Mouse (Mus musculus) thymus, postnatal 0 days (tissue): ENCODE measurements around the gene Rtp2. TPM values are rescaled to one million over a fixed set of nuclear protein-coding genes. Genes with fewer than 3 reads are reported as not detected.

Experiments used
- DNase-seq: peaks from one replicate; pipeline ENCODE4 v3.0.0-alpha.2; 2015; ENCODE audit warnings: low spot score
- polyA plus RNA-seq: library from polyadenylated mRNA; unstranded; fragments of >200 nt; fragmentation: Nextera tagmentation; extraction: Ambion mirVana; gene quantifications from 2 replicates; pipeline ENCODE4 v1.2.1, GENCODE M21; 2015

The Rtp2 gene
- not detected in 2 replicates for polyA plus RNA-seq

- DNase-seq: no peak
These were observed at the start of gene Rtp2 for GRCm38 (mm10) chr16:23932294-23932693. Gene Rtp2 (minus strand): TSS chr16:23932394.

DNA sequence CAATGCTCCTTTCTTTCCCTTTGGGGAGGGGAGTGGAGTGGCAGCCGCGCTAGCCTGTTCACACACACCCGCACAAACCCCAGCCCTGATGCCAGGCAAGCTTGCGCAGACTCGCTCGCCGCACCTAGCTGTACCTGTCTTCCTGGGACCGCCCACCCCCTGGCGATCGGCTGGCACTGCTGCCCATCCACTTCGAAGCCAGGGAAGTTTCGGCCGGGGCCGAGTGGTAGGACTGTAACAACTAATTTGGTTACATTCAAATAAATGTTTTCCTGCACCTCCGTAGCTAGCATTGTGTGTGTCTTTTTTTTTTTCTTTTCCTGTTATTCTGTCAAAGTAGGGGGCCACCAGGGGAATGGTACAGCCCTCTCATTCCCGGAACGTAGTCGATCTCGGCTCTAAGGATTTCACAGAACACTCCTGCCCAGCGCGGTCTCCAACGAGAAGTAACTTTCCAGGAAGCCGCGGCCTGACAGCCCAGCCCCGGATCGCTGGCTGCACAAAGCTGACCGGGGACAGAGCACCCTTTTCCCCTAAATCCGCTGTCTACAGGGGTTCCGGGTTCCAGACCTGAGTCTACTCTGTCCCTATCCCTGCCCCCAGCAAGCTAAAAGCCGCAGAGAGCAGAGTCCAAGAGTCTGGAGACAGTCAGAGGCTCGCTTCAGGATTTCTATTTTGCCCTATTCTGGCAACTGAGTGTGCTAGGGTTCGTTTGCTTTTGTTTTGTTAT lies 49.0 kb upstream of the Rtp2 start:
- DNase-seq: no peak

GRCm38 (mm10) chr16:23980201-23980870 lies 48.1 kb upstream of the Rtp2 start:
- no peak for DNase-seq

- no peak for DNase-seq
These were observed 47.3 kb upstream of the Rtp2 start for GRCm38 (mm10) chr16:23979446-23979845.

- no peak for DNase-seq
These were observed 46.3 kb upstream of the Rtp2 start for GRCm38 (mm10) chr16:23978495-23978894.

DNA sequence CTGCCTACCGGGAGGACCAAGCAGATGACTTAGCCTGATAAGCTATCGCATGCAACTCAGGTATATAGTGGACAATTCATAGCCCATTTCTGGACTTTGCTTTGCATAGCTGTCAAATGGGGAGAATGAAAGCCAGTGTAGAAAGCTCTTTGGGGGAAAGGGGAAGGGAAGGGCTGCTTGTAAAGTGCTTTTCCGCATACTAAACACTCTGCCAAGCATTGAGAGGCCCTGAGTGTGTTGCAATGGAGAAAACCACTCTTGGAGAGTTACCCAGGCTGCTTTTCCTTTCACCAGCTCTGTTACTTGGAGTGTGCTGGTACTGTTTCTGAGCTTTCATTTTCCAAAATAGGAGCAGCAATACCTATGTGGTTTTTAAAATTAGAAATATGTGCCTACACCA lies 45.5 kb upstream of the Rtp2 start:
- no peak for DNase-seq

DNA sequence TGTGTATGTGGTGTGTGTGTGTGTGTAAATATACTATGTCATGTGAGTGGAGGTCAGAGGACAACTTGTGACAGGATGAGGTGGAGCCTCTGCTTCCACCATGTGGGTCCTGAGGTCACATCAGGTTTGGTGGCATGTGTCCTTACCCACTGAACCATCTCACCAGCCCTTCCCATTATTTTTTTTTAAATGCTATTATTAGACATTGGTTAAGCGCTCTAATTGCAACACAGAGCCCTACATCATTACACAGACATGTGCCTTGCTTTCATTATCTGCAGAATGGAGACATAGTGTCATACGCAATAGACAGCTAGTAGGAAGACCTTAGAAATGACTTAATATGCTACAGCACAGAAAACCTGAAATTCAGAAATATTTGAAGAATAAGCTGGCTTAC lies 44.0 kb upstream of the Rtp2 start:
- no peak for DNase-seq

- DNase-seq: no peak
These were observed 41.6 kb upstream of the Rtp2 start for GRCm38 (mm10) chr16:23973635-23974367.

- no peak for DNase-seq
These were observed 40.7 kb upstream of the Rtp2 start for GRCm38 (mm10) chr16:23972901-23973300.

DNA sequence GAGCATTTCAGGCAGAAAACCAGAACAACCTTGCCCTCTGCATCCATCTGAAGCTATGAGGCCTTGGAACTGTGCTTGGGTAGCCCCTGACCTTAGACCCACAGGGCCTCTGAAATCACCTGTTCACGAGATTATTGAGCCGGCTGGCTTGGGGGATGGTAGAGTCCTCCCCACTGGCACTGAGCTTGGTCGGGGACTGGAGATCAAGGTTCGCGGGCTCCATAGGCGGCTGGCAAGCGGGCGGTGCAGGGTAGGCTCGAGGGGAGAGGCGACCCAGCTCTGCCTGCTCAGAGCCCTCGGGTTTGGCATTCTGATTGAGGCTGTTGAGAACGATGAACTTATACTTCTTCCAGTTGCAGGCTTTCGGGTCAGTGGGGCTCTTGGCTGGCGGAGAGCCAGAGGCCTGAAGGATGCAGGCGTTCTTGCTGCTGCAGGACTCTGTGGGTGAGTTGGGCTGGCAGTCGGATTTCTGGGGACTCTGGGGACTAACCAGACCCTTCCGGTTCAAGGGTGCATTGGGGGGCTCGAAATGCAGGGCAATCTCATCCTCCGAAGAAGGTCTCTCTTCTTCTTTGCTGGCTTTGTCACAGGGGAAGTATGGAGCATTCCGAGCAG lies 40.0 kb upstream of the Rtp2 start:
- peak; percentile 1 for DNase-seq

- no peak for DNase-seq
These were observed 37.7 kb upstream of the Rtp2 start for GRCm38 (mm10) chr16:23969919-23970318.

- DNase-seq: no peak
These were observed 36.7 kb upstream of the Rtp2 start for GRCm38 (mm10) chr16:23968888-23969287.

GRCm38 (mm10) chr16:23967301-23967700 lies 35.1 kb upstream of the Rtp2 start:
- DNase-seq: peak; percentile 39

DNA sequence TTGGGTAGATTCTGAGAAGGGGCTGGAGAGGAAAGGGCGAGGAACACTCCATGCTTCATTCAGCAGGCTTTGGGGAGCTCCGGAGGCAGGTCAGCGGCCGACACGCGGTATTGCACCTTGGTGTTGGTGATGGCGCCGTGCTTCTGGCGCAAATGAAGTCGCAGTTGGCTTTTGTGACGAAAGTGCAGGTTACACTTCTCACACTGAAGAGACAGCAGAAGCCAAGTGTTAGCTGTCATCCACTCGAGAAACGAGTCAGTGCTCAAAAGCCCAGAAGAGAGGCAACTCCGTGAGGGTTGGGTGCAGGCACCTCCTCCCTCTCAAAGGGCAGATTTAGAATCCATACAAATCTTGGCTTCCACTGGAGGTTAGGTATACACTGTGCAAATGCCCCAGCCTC lies 33.9 kb upstream of the Rtp2 start:
- DNase-seq: no peak

DNA sequence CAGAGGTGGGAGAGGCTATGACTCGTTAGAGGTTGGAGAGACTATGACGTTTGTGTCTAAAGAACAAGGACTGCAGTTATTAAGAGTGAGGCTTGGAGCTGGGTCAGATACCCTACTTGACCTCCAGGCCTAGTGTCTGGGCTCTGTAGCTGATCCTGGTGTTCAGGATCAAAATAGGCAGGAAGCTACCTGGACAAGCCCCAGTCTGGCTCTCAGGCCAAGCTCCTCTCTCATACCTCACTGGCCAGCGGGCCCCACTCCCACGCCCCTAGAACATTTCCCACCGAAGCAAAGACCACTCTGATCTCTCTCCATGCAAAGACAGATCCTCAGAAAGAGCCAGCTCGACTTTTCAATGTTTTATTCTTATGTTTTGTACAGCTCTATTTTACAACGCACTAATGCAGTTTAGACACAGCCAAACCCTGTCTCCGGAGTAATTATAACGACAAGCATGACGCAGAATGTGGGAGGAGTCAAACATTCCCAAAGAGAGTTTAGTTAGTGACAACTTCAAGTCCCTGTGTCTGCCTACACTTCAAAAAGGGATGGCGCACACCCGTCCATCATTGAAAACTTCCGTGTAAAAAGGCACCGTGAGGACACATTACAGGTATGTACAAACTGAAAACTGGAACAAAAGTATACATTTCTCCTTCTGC lies 32.6 kb upstream of the Rtp2 start:
- DNase-seq: peak; percentile 2

DNA sequence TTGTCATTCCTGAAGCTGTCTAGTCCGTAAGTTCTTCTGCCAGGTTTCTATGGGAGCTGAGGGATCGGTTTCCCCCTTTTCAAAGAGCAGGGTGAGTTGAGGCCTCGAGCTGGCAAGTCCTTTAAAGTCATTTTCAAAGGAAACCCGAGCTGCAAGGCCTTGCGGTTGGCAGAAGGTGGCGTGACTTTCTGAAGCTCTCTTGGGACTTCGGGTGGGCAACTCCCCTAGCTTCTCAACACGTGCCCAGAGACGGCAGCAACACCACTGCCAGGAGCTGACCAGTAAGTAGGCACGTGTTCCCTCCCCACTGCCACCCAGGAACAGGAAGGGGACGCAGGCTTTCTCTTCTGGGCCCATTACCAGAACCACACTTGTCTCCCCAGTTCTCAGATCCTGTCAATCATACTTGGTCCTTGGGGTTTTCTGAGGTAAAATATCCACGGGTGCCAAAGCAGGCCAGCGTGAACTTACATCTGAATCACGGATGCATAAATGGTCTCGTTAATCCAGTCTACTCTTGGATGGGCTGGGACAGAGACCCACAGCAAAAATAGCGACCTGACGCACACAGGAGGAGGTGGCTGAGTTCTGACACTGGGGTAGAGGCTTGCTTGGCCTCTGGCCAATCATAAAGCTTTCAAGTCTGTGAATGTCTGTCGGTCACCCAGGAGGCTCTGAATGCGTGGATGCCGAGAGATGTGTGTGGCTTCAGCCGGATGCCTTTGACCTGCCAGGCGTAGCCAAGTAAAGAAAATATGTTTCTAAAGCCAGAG lies 31.9 kb upstream of the Rtp2 start:
- DNase-seq: peak; percentile 2

GRCm38 (mm10) chr16:23962401-23962800 lies 30.2 kb upstream of the Rtp2 start:
- peak; percentile 64 for DNase-seq

DNA sequence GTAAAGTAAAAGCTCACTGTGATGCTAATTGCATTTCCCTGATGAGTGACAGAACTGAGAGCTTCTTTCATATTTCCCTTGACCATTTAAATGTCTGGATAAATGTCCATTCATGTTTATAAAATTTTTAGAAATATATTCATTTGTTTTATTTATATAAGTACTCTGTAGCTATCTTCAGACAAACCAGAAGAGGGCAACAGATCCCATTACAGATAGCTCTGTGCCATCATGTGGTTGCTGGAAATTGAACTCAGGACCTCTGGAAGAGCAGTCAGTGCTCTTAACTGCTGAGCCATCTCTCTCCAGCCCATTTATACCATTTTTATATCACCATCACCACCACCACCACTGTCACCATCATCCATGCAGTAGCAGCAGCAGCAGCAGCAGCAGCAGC lies 26.7 kb upstream of the Rtp2 start:
- DNase-seq: no peak

DNA sequence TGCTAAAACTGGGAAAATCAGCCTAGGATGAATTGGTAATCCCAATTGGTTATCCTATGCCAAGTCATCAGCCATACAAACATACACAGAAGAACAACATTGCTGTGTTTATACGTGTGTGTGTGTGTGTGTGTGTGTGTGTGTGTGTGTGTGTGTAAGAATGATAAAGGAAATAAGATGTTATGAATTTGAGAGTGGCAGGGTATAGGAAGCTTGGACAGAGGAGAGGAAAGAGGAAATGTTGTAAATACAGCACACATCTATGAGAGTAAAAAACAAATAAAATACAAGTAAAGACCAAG lies 21.7 kb upstream of the Rtp2 start:
- DNase-seq: no peak

DNA sequence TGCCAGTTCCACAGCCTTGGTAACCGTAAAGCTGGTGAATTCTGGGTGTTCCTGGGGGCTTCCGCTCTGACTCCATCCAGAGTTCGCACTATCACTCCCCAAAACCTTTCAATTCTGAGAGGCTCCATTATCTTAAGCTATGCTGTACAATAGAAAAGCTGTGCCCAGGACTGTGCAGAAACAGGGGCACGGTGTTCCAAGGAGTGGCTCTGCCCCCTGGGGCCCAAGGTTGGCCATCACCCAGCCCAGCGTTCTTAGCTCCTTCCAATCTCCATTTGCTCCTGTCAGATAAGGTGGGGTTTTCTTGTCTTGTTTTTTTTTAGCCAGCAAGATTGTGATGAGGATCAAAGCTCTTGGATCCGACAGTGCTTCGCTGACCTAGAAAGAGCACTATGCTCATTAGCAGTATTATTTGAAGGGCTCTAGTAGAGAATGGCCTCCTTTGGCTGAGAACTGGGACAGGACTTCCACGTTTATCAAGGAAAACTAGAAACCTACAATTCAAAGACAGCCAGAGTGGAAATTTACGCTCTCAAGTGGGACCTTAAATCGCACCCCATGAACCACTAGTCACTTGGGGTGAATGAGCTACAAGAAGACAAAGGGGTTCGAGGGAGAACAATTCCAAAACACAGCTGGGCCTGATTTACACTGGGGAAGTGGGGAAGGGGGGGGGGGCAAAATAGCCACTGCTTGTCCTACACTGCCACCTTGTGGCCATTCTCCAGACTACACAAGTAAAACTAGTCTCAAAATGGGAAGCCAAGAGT lies 21.2 kb upstream of the Rtp2 start:
- DNase-seq: peak; percentile 45
